Mouse (Mus musculus) G1E-ER4 (cell line): Measurements from ENCODE around the gene Sec14l1. TPM values are rescaled to one million over a fixed set of nuclear protein-coding genes. Genes with fewer than 3 reads are reported as not detected.

Experiments
- GATA1 ChIP-seq: IDR thresholded peaks from one replicate; pipeline ENCODE4 v1.8.0; 2012; ENCODE audit warnings: low read length, inconsistent platforms
- polyA plus RNA-seq: library from polyadenylated mRNA; stranded (reverse); fragments of >175 nt; gene quantifications from 2 replicates; pipeline ENCODE4 v1.2.3, GENCODE M21; 2012

Sec14l1 gene
- polyA plus RNA-seq, 1 experiment = 66.2 TPM

GRCm38 (mm10) chr11:117169088-117169635 lies 54.2 kb downstream of the Sec14l1 start:
- no peak for TF ChIP-seq GATA1

- TF ChIP-seq GATA1 = no peak
These were observed 55.0 kb downstream of the Sec14l1 start for GRCm38 (mm10) chr11:117169801-117170565.

GRCm38 (mm10) chr11:117174098-117174892 lies 59.3 kb downstream of the Sec14l1 start:
- no peak for TF ChIP-seq GATA1

GRCm38 (mm10) chr11:117174924-117175323 lies 60.0 kb downstream of the Sec14l1 start:
- TF ChIP-seq GATA1 = no peak

GRCm38 (mm10) chr11:117175472-117175871 lies 60.5 kb downstream of the Sec14l1 start:
- no peak for TF ChIP-seq GATA1

- TF ChIP-seq GATA1 = no peak
These were observed 61.3 kb downstream of the Sec14l1 start for GRCm38 (mm10) chr11:117176304-117176703.

GRCm38 (mm10) chr11:117176900-117177299 lies 61.9 kb downstream of the Sec14l1 start:
- TF ChIP-seq GATA1 = no peak

- TF ChIP-seq GATA1 = no peak
These were observed 62.5 kb downstream of the Sec14l1 start for GRCm38 (mm10) chr11:117177303-117177979.

- no peak for TF ChIP-seq GATA1
These were observed 64.9 kb downstream of the Sec14l1 start for GRCm38 (mm10) chr11:117179902-117180301.

GRCm38 (mm10) chr11:117182808-117183207 lies 67.8 kb downstream of the Sec14l1 start:
- TF ChIP-seq GATA1 = no peak

- TF ChIP-seq GATA1 = no peak
These were observed 68.3 kb downstream of the Sec14l1 start for GRCm38 (mm10) chr11:117183299-117183698.

GRCm38 (mm10) chr11:117183841-117184240 lies 68.9 kb downstream of the Sec14l1 start:
- TF ChIP-seq GATA1 = no peak

GRCm38 (mm10) chr11:117185076-117185933 lies 70.3 kb downstream of the Sec14l1 start:
- no peak for TF ChIP-seq GATA1

- no peak for TF ChIP-seq GATA1
These were observed 76.6 kb downstream of the Sec14l1 start for GRCm38 (mm10) chr11:117191524-117191923.

GRCm38 (mm10) chr11:117194475-117194937 lies 79.5 kb downstream of the Sec14l1 start:
- TF ChIP-seq GATA1 = no peak
